11 mouse cellular contexts compared by ENCODE assay signal in genomic region chr3:82406336-82406735, GRCm38 (mm10). TPM values are rescaled to one million over a fixed set of nuclear protein-coding genes. Genes with fewer than 3 reads are reported as not detected.
A peak's percentile ranks its signal among the peaks of the same experiment; 100 is the strongest.
DNase-seq lines count a peak whose midpoint lies in the region; ATAC-seq and TF ChIP-seq lines count a peak whose summit lies in the region.
"Had no signal": no experiment of that assay in that cellular context is flagged by ENCODE, and none has a peak within 500 bp of the region (broad histone marks: within the 10 kb centered on the region; RNA-seq: fewer than 3 reads in every experiment).

No protein-coding gene starts in this region.

- ATAC-seq in neural tube, embryonic 14.5 days (ENCODE audit: low read depth): peak; percentile 66; the same call in 1 of the 2 replicates
- no peak for ATAC-seq in intestine, embryonic 15.5 days

- no peaks in the 10 kb centered on the region for H3K27me3 ChIP-seq in neural tube, embryonic 14.5 days (ENCODE audit: control insufficient read depth, insufficient read depth, low read length)
- H3K27me3 ChIP-seq in intestine, embryonic 15.5 days (replicated peaks): no peaks in the 10 kb centered on the region
- H3K27me3 ChIP-seq in heart, adult 2 months (ENCODE audit: control insufficient read depth, insufficient read depth, low read length): no peaks in the 10 kb centered on the region
- H3K27me3 ChIP-seq: limb, embryonic 15.5 days had no signal

- H3K9me3 ChIP-seq in neural tube, embryonic 14.5 days (ENCODE audit: control insufficient read depth, low read length): no peaks in the 10 kb centered on the region
- H3K9me3 ChIP-seq in intestine, embryonic 15.5 days: no peaks in the 10 kb centered on the region
- H3K9me3 ChIP-seq: limb, embryonic 15.5 days had no signal

- WGBS in neural tube, embryonic 14.5 days: 73% methylated on average over 3 of the region's 3 CpGs
- WGBS in intestine, embryonic 15.5 days: 86% methylated on average over 3 of the region's 3 CpGs
- WGBS in heart, adult 2 months: 61% methylated on average over 3 of the region's 3 CpGs
- WGBS in lung, adult 2 months: 62% methylated on average over 3 of the region's 3 CpGs

- no peak overlapping the region for H3K27ac ChIP-seq in neural tube, embryonic 14.5 days (ENCODE audit: low read depth, low read length)
- no peak overlapping the region for H3K27ac ChIP-seq in intestine, embryonic 15.5 days
- H3K27ac ChIP-seq in heart, adult 2 months: no peak overlapping the region
- H3K27ac ChIP-seq: limb, embryonic 15.5 days had no signal

- H3K4me1 ChIP-seq in neural tube, embryonic 14.5 days (ENCODE audit: control insufficient read depth, insufficient read depth, low read length): no peaks in the 10 kb centered on the region
- no peaks in the 10 kb centered on the region for H3K4me1 ChIP-seq in intestine, embryonic 15.5 days (replicated peaks)
- H3K4me1 ChIP-seq in heart, adult 2 months (ENCODE audit: control insufficient read depth, insufficient read depth, low read length): no peaks in the 10 kb centered on the region
- H3K4me1 ChIP-seq in lung, adult 2 months (ENCODE audit: control insufficient read depth, insufficient read depth, low read length): no peaks in the 10 kb centered on the region
- H3K4me1 ChIP-seq: limb, embryonic 15.5 days had no signal

- H3K4me3 ChIP-seq in neural tube, embryonic 14.5 days (ENCODE audit: low read depth, low read length): no peak overlapping the region
- H3K4me3 ChIP-seq in intestine, embryonic 15.5 days (replicated peaks): no peak overlapping the region
- H3K4me3 ChIP-seq in heart, adult 2 months: no peak overlapping the region
- H3K4me3 ChIP-seq in lung, adult 2 months (replicated peaks; ENCODE audit: extremely low read depth, low read depth, low read length): no peak overlapping the region
- H3K4me3 ChIP-seq: limb, embryonic 15.5 days had no signal

- TF ChIP-seq EP300 in heart, adult 2 months (IDR thresholded peaks at IDR 0.05; ENCODE audit: insufficient read depth, low read depth, low read length): no peak

- intact Hi-C loops in left cerebral cortex, postnatal 10 days (cut with DNase I): no loop called here
- intact Hi-C loops in heart, postnatal 10 days (cut with DNase I): no loop called here
- intact Hi-C loops in heart, adult 2 months (cut with DNase I): no loop called here

- TF ChIP-seq CTCF in heart, adult 2 months (IDR thresholded peaks at IDR 0.05): no peak
- no peak for TF ChIP-seq CTCF in lung, adult 2 months (IDR thresholded peaks at IDR 0.05; ENCODE audit: insufficient read depth, low read length)

- no peak for DNase-seq in neural tube, embryonic 10.5 days (ENCODE audit: extremely low spot score, low spot score)
- peak; percentile 65 to 93 for DNase-seq in frontal cortex, postnatal 36 days (ENCODE audit: low spot score in 2 of 2)
- peak; percentile 45 to 80 for DNase-seq in left cerebral cortex, postnatal 10 days (ENCODE audit: extremely low spot score in 1 of 2, low spot score in 2 of 2)
- DNase-seq in heart, postnatal 10 days: no peak
- no peak for DNase-seq in heart, adult 2 months
- DNase-seq in lung, adult 2 months: no peak
- DNase-seq: retina, postnatal 1 day; thymus, postnatal 25 days had no signal

- no peak for TF ChIP-seq POLR2A in heart, adult 2 months (IDR thresholded peaks at IDR 0.05; ENCODE audit: insufficient read depth, low read depth, low read length)
- TF ChIP-seq POLR2A in lung, adult 2 months (IDR thresholded peaks at IDR 0.05; ENCODE audit: borderline replicate concordance, extremely low read depth, low read depth, low read length): no peak

- H3K36me3 ChIP-seq in neural tube, embryonic 14.5 days (ENCODE audit: control insufficient read depth, insufficient read depth, low read length): no peaks in the 10 kb centered on the region
- H3K36me3 ChIP-seq in intestine, embryonic 15.5 days: no peaks in the 10 kb centered on the region
- H3K36me3 ChIP-seq in heart, adult 2 months (ENCODE audit: control insufficient read depth, insufficient read depth, low read length): no peaks in the 10 kb centered on the region
- H3K36me3 ChIP-seq: limb, embryonic 15.5 days had no signal

- no peak overlapping the region for H3K9ac ChIP-seq in neural tube, embryonic 14.5 days (replicated peaks; ENCODE audit: low read depth, low read length)
- no peak overlapping the region for H3K9ac ChIP-seq in intestine, embryonic 15.5 days
- no peak overlapping the region for H3K9ac ChIP-seq in heart, adult 2 months (ENCODE audit: low read depth, low read length)
- H3K9ac ChIP-seq: limb, embryonic 15.5 days had no signal

- H3K79me2 ChIP-seq in heart, adult 2 months (replicated peaks; ENCODE audit: control insufficient read depth, insufficient read depth, low read length): no peaks in the 10 kb centered on the region

- H3K4me2 ChIP-seq in neural tube, embryonic 14.5 days (ENCODE audit: low read depth, low read length): no peak overlapping the region
- no peak overlapping the region for H3K4me2 ChIP-seq in intestine, embryonic 15.5 days (replicated peaks)
- H3K4me2 ChIP-seq: limb, embryonic 15.5 days had no signal

RNA-seq across cellular contexts. Expression of gene Map9, which starts 48.5 kb away (rescaled TPM):
- polyA plus RNA-seq in neural tube, embryonic 14.5 days (2014; fragmentation: Nextera tagmentation; extraction: Ambion mirVana): 50.5 and 73.6 TPM in 2 replicates
- total RNA-seq in left cerebral cortex, postnatal 10 days (2021): 100 to 1,000 TPM; 133 to 144 TPM
- 1 to 10 TPM; 2.4 to 2.5 TPM for total RNA-seq in heart, postnatal 10 days (2021)
- polyA plus RNA-seq in intestine, embryonic 15.5 days (2015; fragmentation: Nextera tagmentation; extraction: Ambion mirVana): 5.3 and 7.4 TPM in 2 replicates
- 1 to 10 TPM; 1.1 to 2.1 TPM for total RNA-seq in heart, adult 2 months (2021)
- 0.62 and 0.82 TPM in 2 replicates for polyA plus RNA-seq in heart, adult 2 months (2012; rRNA removed)
- polyA plus RNA-seq in lung, adult 2 months (2012; rRNA removed): 0.84 and 1.3 TPM in 2 replicates

Comparison
In these comparisons a context has a peak if more than half of its experiments do, and no peak if none do; other contexts are left out.
1. DNase-seq: peak in frontal cortex, postnatal 36 days (2 of 2) and left cerebral cortex, postnatal 10 days (2 of 2); none in neural tube, embryonic 10.5 days (single experiment), heart, postnatal 10 days (0 of 2), heart, adult 2 months (0 of 2) and lung, adult 2 months (single experiment).